Mouse (Mus musculus): Measurements from ENCODE around the gene Bicc1. TPM values are rescaled to one million over a fixed set of nuclear protein-coding genes. Genes with fewer than 3 reads are reported as not detected.

Gene Bicc1
- polyA plus RNA-seq, 1 experiment from 2014 or later: 44.8 TPM

GRCm38 (mm10) chr10:70945076-70945475 is 214.4 kb downstream of the Bicc1 start:
- Histone ChIP-seq H3K27me3 (replicated peaks; ENCODE audit: control insufficient read depth, insufficient read depth, low read length) (no peaks in the 10 kb centered on the region), H3K9me3 (ENCODE audit: control insufficient read depth, low read length) (no peaks in the 10 kb centered on the region), H3K4me1 (ENCODE audit: control insufficient read depth, insufficient read depth, low read length) (no peaks in the 10 kb centered on the region), H3K9ac (ENCODE audit: low read depth, low read length) (no peak overlapping the region), H3K4me2 (ENCODE audit: low read depth, low read length) (no peak overlapping the region), H3K4me3 (ENCODE audit: low read depth, low read length) (no peak overlapping the region), H3K27ac (replicated peaks; ENCODE audit: low read depth, low read length) (no peak overlapping the region), H3K36me3 (ENCODE audit: control insufficient read depth, insufficient read depth, low read length) (peaks cover 41% of the 10 kb centered on the region)
- 87% methylated on average over 12 of the region's 12 CpGs for WGBS
- DNase-seq (ENCODE audit: low spot score) (no peak), ATAC-seq (ENCODE audit: low read depth) (no peak)

GRCm38 (mm10) chr10:70941623-70942022 is 217.9 kb downstream of the Bicc1 start:
- H3K27ac ChIP-seq (replicated peaks; ENCODE audit: low read depth, low read length): no peak overlapping the region
- H3K9me3 ChIP-seq (ENCODE audit: control insufficient read depth, low read length): no peaks in the 10 kb centered on the region
- no peak overlapping the region for H3K4me2 ChIP-seq (ENCODE audit: low read depth, low read length)
- ATAC-seq (ENCODE audit: low read depth) (no peak), DNase-seq (ENCODE audit: low spot score) (no peak)
- H3K4me1 ChIP-seq (ENCODE audit: control insufficient read depth, insufficient read depth, low read length): no peaks in the 10 kb centered on the region
- WGBS: 83% methylated on average over 6 of the region's 6 CpGs
- no peak overlapping the region for H3K9ac ChIP-seq (ENCODE audit: low read depth, low read length)
- peaks cover 55% of the 10 kb centered on the region for H3K36me3 ChIP-seq (ENCODE audit: control insufficient read depth, insufficient read depth, low read length)
- H3K27me3 ChIP-seq (replicated peaks; ENCODE audit: control insufficient read depth, insufficient read depth, low read length): no peaks in the 10 kb centered on the region
- no peak overlapping the region for H3K4me3 ChIP-seq (ENCODE audit: low read depth, low read length)

GRCm38 (mm10) chr10:70939751-70940150 is 219.7 kb downstream of the Bicc1 start:
- Histone ChIP-seq H3K27me3 (replicated peaks; ENCODE audit: control insufficient read depth, insufficient read depth, low read length) (no peaks in the 10 kb centered on the region), H3K27ac (replicated peaks; ENCODE audit: low read depth, low read length) (peak overlapping the region; percentile 52), H3K36me3 (ENCODE audit: control insufficient read depth, insufficient read depth, low read length) (peaks cover 59% of the 10 kb centered on the region), H3K4me3 (ENCODE audit: low read depth, low read length) (no peak overlapping the region), H3K4me1 (ENCODE audit: control insufficient read depth, insufficient read depth, low read length) (no peaks in the 10 kb centered on the region), H3K9me3 (ENCODE audit: control insufficient read depth, low read length) (no peaks in the 10 kb centered on the region), H3K9ac (ENCODE audit: low read depth, low read length) (no peak overlapping the region), H3K4me2 (ENCODE audit: low read depth, low read length) (no peak overlapping the region)
- ATAC-seq (ENCODE audit: low read depth): no peak
- peak; percentile 52 for DNase-seq (ENCODE audit: low spot score)
- 55% methylated on average over 12 of the region's 12 CpGs for WGBS

GRCm38 (mm10) chr10:70937450-70937849 is 222.1 kb downstream of the Bicc1 start:
- Histone ChIP-seq H3K4me1 (ENCODE audit: control insufficient read depth, insufficient read depth, low read length) (no peaks in the 10 kb centered on the region), H3K4me3 (ENCODE audit: low read depth, low read length) (no peak overlapping the region), H3K27me3 (replicated peaks; ENCODE audit: control insufficient read depth, insufficient read depth, low read length) (no peaks in the 10 kb centered on the region), H3K9me3 (ENCODE audit: control insufficient read depth, low read length) (no peaks in the 10 kb centered on the region), H3K36me3 (ENCODE audit: control insufficient read depth, insufficient read depth, low read length) (peaks cover 57% of the 10 kb centered on the region), H3K9ac (ENCODE audit: low read depth, low read length) (no peak overlapping the region), H3K4me2 (ENCODE audit: low read depth, low read length) (no peak overlapping the region), H3K27ac (replicated peaks; ENCODE audit: low read depth, low read length) (no peak overlapping the region)
- 88% methylated on average over 6 of the region's 6 CpGs for WGBS
- DNase-seq (ENCODE audit: low spot score): no peak
- ATAC-seq (ENCODE audit: low read depth): no peak

- no peak overlapping the region for H3K4me3 ChIP-seq (ENCODE audit: low read depth, low read length)
- ATAC-seq (ENCODE audit: low read depth) (no peak), DNase-seq (ENCODE audit: low spot score) (no peak)
- peaks cover 51% of the 10 kb centered on the region for H3K36me3 ChIP-seq (ENCODE audit: control insufficient read depth, insufficient read depth, low read length)
- H3K27ac ChIP-seq (replicated peaks; ENCODE audit: low read depth, low read length): no peak overlapping the region
- H3K4me2 ChIP-seq (ENCODE audit: low read depth, low read length): no peak overlapping the region
- H3K27me3 ChIP-seq (replicated peaks; ENCODE audit: control insufficient read depth, insufficient read depth, low read length): no peaks in the 10 kb centered on the region
- WGBS: 88% methylated on average over 3 of the region's 3 CpGs
- H3K9me3 ChIP-seq (ENCODE audit: control insufficient read depth, low read length): no peaks in the 10 kb centered on the region
- H3K4me1 ChIP-seq (ENCODE audit: control insufficient read depth, insufficient read depth, low read length): no peaks in the 10 kb centered on the region
- H3K9ac ChIP-seq (ENCODE audit: low read depth, low read length): no peak overlapping the region
These were observed 223.5 kb downstream of the Bicc1 start for GRCm38 (mm10) chr10:70936008-70936407.

GRCm38 (mm10) chr10:70926126-70926525 is 233.4 kb downstream of the Bicc1 start:
- 92% methylated on average over 4 of the region's 4 CpGs for WGBS
- Histone ChIP-seq H3K9ac (ENCODE audit: low read depth, low read length) (no peak overlapping the region), H3K4me2 (ENCODE audit: low read depth, low read length) (no peak overlapping the region), H3K27ac (replicated peaks; ENCODE audit: low read depth, low read length) (no peak overlapping the region), H3K4me1 (ENCODE audit: control insufficient read depth, insufficient read depth, low read length) (no peaks in the 10 kb centered on the region), H3K36me3 (ENCODE audit: control insufficient read depth, insufficient read depth, low read length) (peaks cover 43% of the 10 kb centered on the region), H3K4me3 (ENCODE audit: low read depth, low read length) (no peak overlapping the region), H3K27me3 (replicated peaks; ENCODE audit: control insufficient read depth, insufficient read depth, low read length) (no peaks in the 10 kb centered on the region), H3K9me3 (ENCODE audit: control insufficient read depth, low read length) (peaks cover 7% of the 10 kb centered on the region; the same call in 1 of the 2 replicates)
- ATAC-seq (ENCODE audit: low read depth): no peak
- DNase-seq (ENCODE audit: low spot score): no peak

- H3K27me3 ChIP-seq (replicated peaks; ENCODE audit: control insufficient read depth, insufficient read depth, low read length): no peaks in the 10 kb centered on the region
- no peak overlapping the region for H3K4me3 ChIP-seq (ENCODE audit: low read depth, low read length)
- H3K9ac ChIP-seq (ENCODE audit: low read depth, low read length): no peak overlapping the region
- DNase-seq (ENCODE audit: low spot score) (peak; percentile 4), ATAC-seq (ENCODE audit: low read depth) (no peak)
- no peaks in the 10 kb centered on the region for H3K9me3 ChIP-seq (ENCODE audit: control insufficient read depth, low read length)
- WGBS: 74% methylated on average over 3 of the region's 3 CpGs
- H3K4me1 ChIP-seq (ENCODE audit: control insufficient read depth, insufficient read depth, low read length): no peaks in the 10 kb centered on the region
- H3K27ac ChIP-seq (replicated peaks; ENCODE audit: low read depth, low read length): no peak overlapping the region
- H3K4me2 ChIP-seq (ENCODE audit: low read depth, low read length): no peak overlapping the region
- H3K36me3 ChIP-seq (ENCODE audit: control insufficient read depth, insufficient read depth, low read length): peaks cover 28% of the 10 kb centered on the region
These were observed 235.2 kb downstream of the Bicc1 start for GRCm38 (mm10) chr10:70924348-70924747.

GRCm38 (mm10) chr10:70923936-70924335 is 235.6 kb downstream of the Bicc1 start:
- Histone ChIP-seq H3K4me1 (ENCODE audit: control insufficient read depth, insufficient read depth, low read length) (no peaks in the 10 kb centered on the region), H3K9me3 (ENCODE audit: control insufficient read depth, low read length) (no peaks in the 10 kb centered on the region), H3K36me3 (ENCODE audit: control insufficient read depth, insufficient read depth, low read length) (peaks cover 24% of the 10 kb centered on the region), H3K9ac (ENCODE audit: low read depth, low read length) (no peak overlapping the region), H3K27me3 (replicated peaks; ENCODE audit: control insufficient read depth, insufficient read depth, low read length) (no peaks in the 10 kb centered on the region), H3K27ac (replicated peaks; ENCODE audit: low read depth, low read length) (no peak overlapping the region), H3K4me2 (ENCODE audit: low read depth, low read length) (no peak overlapping the region), H3K4me3 (ENCODE audit: low read depth, low read length) (no peak overlapping the region)
- ATAC-seq (ENCODE audit: low read depth) (no peak), DNase-seq (ENCODE audit: low spot score) (no peak)
- WGBS: 91% methylated on average over 3 of the region's 3 CpGs

- no peak for ATAC-seq (ENCODE audit: low read depth)
- H3K9me3 ChIP-seq (ENCODE audit: control insufficient read depth, low read length): no peaks in the 10 kb centered on the region
- WGBS: 82% methylated on average over 6 of the region's 6 CpGs
These were observed 238.0 kb downstream of the Bicc1 start for GRCm38 (mm10) chr10:70921481-70921880.

More at GRCm38 (mm10) chr10:70921481-70921880, 238.0 kb downstream of the Bicc1 start:
- no peak overlapping the region for H3K9ac ChIP-seq (ENCODE audit: low read depth, low read length)
- no peak for DNase-seq (ENCODE audit: low spot score)
- no peak overlapping the region for H3K4me2 ChIP-seq (ENCODE audit: low read depth, low read length)
- H3K27me3 ChIP-seq (replicated peaks; ENCODE audit: control insufficient read depth, insufficient read depth, low read length): no peaks in the 10 kb centered on the region
- H3K27ac ChIP-seq (replicated peaks; ENCODE audit: low read depth, low read length): no peak overlapping the region
- no peak overlapping the region for H3K4me3 ChIP-seq (ENCODE audit: low read depth, low read length)
- peaks cover 24% of the 10 kb centered on the region for H3K36me3 ChIP-seq (ENCODE audit: control insufficient read depth, insufficient read depth, low read length)
- no peaks in the 10 kb centered on the region for H3K4me1 ChIP-seq (ENCODE audit: control insufficient read depth, insufficient read depth, low read length)
